Mouse (Mus musculus) gastrocnemius, adult 2 months (tissue): ENCODE data around the gene Slc29a2. TPM values are rescaled to one million over a fixed set of nuclear protein-coding genes. Genes with fewer than 3 reads are reported as not detected.

Experiments used
- DNase-seq: peaks from one replicate; pipeline ENCODE4 v3.0.0; 2022
- H3K27ac ChIP-seq: fragments of 200-600 bp; 2 replicates; pipeline ENCODE4 v1.8.1; 2022; ENCODE audit warnings: mild to moderate bottlenecking
- H3K4me3 ChIP-seq: fragments of 200-600 bp; 2 replicates; pipeline ENCODE4 v1.8.1; 2022; ENCODE audit warnings: mild to moderate bottlenecking, moderate library complexity
- CTCF ChIP-seq: fragments of 200-600 bp; IDR thresholded peaks from 2 replicates; pipeline ENCODE4 v1.8.1; 2022; ENCODE audit warnings: antibody characterized with exemption, mild to moderate bottlenecking, moderate library complexity
- intact Hi-C: fragments of 180-260 bp; cut with DNase I; formaldehyde crosslinking; loops from one replicate; pipeline ENCODE4 v1.15.1; 2025
- total RNA-seq, 2 experiments: library from RNA; stranded (reverse); gene quantifications; 2 replicates each; pipeline ENCODE4 v1.2.3; 2021

Gene Slc29a2
- total RNA-seq, 2 experiments from 2014 or later = 6.0 to 8.6 TPM

DNA sequence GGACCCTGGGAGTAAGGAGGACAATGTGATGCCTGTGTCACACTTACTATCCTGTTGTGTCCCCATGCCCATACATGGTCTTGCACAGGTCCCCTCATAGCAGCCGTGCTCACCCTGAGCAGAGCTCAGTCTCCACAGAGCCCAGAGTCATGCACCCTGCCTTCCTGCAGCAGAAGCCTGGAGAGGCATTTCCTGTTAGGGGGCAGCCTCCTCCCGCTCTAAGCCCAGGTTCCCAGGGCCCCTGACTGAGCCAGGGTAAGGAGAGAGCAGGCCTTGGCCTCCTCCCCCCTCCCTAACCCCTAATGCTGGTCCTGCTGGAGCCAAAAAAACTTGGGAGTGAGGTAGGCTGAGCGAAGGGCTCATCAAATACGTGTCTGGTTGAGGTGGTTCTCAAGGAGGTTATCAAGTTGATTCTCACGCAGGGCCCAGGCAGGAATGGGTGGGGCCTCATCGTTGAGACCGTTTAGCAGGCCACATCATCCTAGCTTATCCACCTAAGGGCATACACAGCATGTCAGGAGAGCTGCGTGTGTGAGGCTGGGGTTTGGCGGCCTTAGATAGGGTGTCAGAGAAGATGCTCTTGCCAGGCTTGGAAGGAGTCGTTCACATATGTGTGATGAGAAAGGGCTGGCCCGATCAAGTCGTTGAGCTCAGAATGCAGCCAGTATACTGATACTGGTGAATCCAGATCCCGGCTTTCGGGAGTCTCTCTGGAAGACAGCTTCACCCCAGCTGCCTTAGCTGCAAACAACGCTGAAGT is 43.6 kb downstream of the Slc29a2 start:
- no peak for TF ChIP-seq CTCF
- intact Hi-C loops = no loop called here
- no peak for DNase-seq
- H3K27ac ChIP-seq = peak overlapping the region; percentile 81
- H3K4me3 ChIP-seq = peak overlapping the region; percentile 76

DNA sequence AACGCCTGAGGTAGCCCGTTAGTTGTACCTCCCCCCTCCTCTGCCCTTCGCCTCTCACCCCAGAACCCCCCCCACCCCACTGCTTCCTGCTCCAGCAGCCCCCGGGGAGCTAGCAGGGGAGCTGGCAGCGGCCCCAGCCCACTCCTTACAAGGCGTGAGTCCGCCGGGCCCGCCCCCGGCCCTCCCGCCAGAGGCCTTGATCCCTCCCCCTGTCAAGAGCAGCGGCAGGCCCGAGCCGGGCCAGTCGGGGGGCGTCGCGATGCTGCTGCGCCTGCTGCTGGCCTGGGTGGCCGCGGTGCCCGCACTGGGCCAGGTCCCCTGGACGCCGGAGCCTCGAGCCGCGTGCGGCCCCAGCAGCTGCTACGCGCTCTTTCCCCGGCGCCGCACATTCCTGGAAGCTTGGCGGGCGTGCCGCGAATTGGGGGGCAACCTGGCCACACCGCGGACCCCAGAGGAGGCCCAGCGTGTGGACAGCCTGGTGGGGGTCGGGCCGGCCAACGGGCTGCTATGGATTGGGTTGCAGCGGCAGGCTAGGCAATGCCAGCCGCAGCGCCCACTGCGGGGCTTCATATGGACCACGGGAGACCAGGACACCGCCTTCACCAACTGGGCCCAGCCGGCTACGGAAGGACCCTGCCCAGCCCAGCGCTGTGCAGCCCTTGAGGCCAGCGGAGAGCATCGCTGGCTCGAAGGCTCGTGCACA is 44.4 kb downstream of the Slc29a2 start, which contains the start of gene Cd248:
Gene Cd248 (plus strand): TSS at position 212 of the 703 bp plus-strand sequence.
- Histone ChIP-seq H3K27ac (peak within 1 kb of the TSS; percentile 81), H3K4me3 (peak within 1 kb of the TSS; percentile 76)
- intact Hi-C loops = no loop called here
- TF ChIP-seq CTCF = no peak
- DNase-seq = peak; percentile 92

DNA sequence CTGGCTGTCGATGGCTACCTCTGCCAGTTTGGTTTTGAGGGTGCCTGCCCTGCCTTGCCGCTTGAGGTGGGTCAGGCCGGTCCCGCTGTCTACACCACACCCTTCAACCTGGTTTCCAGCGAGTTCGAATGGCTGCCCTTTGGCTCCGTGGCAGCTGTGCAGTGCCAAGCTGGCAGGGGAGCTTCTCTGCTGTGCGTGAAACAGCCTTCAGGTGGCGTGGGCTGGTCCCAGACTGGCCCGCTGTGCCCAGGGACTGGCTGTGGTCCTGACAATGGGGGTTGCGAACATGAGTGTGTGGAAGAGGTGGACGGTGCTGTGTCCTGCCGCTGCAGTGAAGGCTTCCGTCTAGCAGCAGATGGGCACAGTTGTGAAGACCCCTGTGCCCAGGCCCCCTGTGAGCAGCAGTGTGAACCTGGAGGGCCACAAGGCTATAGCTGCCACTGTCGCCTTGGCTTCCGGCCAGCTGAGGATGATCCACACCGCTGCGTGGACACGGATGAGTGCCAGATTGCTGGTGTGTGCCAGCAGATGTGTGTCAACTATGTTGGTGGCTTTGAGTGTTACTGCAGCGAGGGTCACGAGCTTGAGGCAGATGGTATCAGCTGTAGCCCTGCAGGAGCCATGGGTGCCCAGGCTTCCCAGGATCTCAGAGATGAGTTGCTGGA is 45.0 kb downstream of the Slc29a2 start:
- peak overlapping the region; percentile 76 for H3K4me3 ChIP-seq
- DNase-seq = no peak
- intact Hi-C loops = no loop called here
- H3K27ac ChIP-seq = peak overlapping the region; percentile 81
- no peak for TF ChIP-seq CTCF

DNA sequence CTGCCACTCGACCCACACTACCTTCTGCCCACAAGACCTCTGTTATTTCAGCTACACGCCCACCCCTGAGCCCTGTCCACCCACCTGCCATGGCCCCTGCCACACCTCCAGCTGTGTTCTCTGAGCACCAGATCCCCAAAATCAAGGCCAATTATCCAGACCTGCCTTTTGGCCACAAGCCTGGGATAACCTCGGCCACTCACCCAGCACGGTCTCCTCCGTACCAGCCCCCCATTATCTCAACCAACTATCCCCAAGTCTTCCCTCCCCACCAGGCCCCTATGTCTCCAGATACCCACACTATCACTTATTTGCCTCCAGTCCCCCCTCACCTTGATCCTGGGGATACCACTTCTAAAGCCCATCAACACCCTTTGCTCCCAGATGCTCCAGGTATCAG is 45.8 kb downstream of the Slc29a2 start:
- H3K27ac ChIP-seq = peak overlapping the region; percentile 81; the same call in 1 of the 2 replicates
- intact Hi-C loops = no loop called here
- TF ChIP-seq CTCF = no peak
- DNase-seq = no peak
- H3K4me3 ChIP-seq = peak overlapping the region; percentile 76

DNA sequence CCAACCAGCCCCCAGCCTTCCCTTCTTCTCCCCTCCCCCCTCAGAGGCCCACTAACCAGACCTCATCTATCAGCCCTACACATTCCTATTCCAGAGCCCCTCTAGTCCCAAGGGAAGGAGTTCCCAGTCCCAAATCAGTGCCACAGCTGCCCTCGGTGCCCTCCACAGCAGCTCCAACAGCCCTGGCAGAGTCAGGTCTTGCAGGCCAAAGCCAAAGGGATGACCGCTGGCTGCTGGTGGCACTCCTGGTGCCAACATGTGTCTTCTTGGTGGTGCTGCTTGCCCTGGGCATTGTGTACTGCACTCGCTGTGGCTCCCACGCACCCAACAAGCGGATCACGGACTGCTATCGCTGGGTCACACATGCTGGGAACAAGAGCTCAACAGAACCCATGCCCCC is 46.3 kb downstream of the Slc29a2 start:
- DNase-seq = no peak
- H3K4me3 ChIP-seq = peak overlapping the region; percentile 76
- peak overlapping the region; percentile 80 for H3K27ac ChIP-seq
- intact Hi-C loops = loop anchor here (5.0 kb wide), 1 partner anchor 53 kb away; no protein-coding TSS in a partner anchor
- no peak for TF ChIP-seq CTCF

DNA sequence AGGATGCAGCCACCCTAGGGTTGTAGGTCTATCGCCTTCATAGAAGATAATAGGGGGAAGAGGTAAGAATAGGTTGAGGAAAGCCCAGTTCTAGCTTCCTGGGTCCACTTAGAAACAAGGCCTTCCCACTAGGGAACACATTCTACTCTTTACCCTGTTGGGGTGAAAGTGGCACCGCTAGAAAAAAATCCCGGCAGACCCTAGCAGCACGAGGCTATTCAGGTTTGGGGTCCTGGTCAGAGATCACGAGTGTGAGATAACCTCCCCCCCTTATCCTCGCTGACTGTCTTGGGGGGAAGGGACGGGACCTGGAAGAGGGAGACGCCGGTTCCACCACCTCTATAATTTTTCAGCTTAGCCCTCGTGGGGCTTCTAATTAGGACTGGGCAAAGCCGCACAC is 47.4 kb downstream of the Slc29a2 start:
- H3K4me3 ChIP-seq = peak overlapping the region; percentile 76
- TF ChIP-seq CTCF = no peak
- no peak for DNase-seq
- intact Hi-C loops = loop anchor here (5.0 kb wide), 1 partner anchor 54 kb away; no protein-coding TSS in a partner anchor
- peak overlapping the region; percentile 80 for H3K27ac ChIP-seq

DNA sequence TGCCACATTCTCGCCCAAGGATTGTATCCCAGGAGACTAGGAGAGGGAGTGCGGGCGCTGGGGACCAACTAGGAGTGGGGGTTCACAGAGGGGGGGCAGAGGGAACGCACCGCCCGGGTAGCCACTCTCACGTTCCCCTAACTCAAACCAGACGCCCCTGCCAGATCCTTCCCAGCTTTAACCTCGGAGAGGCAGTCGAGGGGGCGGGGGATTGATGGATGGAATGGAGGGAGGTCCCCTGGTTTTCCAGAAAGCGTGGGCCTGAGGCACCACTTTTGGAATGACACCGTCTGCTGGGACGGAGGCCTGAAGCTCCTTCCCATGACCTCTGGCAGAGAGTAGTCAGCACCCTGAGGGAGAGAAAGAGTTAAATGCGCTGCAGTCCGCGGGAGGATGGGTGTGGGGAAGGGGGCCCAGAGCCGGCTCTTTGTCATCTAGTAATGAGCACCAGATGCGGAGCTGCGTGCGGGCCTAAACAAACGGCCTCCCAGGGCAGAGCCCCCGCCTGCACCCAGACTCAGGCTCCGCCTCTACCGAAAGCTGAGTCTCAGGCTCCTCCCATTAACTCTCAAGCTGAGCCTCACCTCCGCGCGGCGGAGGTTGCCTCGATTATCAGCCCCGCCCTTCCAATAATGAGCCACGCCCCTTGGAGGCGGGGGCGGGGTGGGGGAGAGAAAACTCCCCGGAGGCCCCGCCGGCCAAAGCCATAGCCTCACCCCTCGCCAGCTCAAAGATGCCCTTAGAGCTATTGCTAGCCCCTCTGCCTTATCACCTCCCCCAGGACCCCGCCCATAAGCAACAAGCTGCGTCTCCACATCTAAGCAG is 48.1 kb downstream of the Slc29a2 start:
- DNase-seq = peak; percentile 84
- Histone ChIP-seq H3K27ac (peak overlapping the region; percentile 80), H3K4me3 (peak overlapping the region; percentile 76)
- no peak for TF ChIP-seq CTCF
- intact Hi-C loops = loop anchor here (5.0 kb wide), 1 partner anchor 54 kb away; no protein-coding TSS in a partner anchor

DNA sequence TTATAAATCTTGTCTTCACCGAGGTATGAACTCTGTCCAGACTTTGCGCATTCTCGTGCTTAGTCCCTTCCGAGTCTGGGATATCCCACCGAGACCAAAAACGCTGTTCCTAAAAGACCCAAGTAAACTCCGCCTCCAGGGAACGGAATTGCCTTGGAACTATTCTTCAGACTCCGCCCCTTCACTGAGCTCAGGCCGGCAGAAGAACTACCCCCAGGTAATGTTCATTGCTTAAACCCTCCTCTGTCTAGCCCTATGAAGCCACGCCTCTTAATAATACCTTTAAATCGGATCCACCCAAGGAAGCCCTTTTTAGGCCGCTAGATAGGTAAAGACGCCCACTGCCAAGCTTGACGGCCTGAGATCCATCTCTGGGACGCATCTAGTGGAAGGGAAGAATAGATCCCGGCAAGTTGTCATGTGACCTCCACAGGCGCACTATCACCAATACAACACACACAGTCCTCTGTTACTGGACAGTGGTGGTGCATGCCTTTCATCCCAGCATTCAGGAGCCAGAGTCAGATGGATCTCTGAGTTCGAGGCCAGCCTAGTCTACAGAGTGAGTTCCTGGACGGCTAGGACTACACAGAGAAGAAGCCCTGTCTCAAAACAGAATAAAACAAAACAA is 48.8 kb downstream of the Slc29a2 start:
- no peak for DNase-seq
- intact Hi-C loops = loop anchor here (1.0 to 5.0 kb wide), 2 partner anchors 16 to 55 kb away; no protein-coding TSS in a partner anchor
- H3K27ac ChIP-seq = peak overlapping the region; percentile 80

DNA sequence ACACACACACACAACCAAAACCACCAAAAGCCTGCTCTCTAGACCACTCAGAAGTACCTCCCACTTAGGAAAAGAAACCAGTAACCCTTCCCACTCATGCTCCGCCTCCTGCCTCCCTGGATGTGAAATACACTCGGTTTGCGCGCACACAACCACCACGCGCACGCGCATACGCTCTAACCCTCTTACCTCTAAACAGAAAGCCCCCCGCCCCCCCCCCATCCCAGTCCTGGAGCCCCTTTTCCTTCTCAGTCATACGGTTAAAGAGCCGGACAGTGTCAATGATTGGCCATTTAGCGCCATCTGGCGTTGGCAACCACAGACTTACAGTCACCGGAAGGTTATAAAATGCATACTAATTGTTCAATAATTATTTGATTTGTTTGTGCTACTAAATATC is 49.4 kb downstream of the Slc29a2 start:
- TF ChIP-seq CTCF = peak; percentile 70
- Histone ChIP-seq H3K27ac (peak overlapping the region; percentile 80; the same call in 1 of the 2 replicates), H3K4me3 (peak overlapping the region; percentile 76)
- peak; percentile 69 for DNase-seq
- intact Hi-C loops = loop anchor here (1.0 to 5.0 kb wide), 2 partner anchors 17 to 56 kb away; no protein-coding TSS in a partner anchor

More for the DNA sequence above, 48.8 kb downstream of the Slc29a2 start:
- no peak for TF ChIP-seq CTCF
- peak overlapping the region; percentile 76 for H3K4me3 ChIP-seq

DNA sequence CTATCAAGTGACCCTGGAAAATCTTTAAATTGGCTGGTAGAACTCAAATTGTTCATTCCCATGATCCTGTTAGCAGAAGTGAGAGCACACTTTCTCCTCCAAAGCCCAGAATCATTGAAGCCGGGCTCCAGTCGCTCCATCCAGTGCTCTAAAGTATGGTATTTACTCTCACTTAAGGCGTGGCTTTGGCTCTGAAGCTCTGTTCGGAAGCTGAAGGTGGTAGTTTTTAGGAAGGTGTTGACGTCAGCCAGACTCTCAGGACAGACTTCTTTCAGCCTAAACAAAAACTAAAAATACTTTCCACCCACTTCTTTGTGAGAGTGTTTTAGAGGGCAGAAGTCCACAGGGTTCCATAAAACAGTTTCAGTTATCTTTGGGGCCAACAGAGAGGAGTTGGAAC is 49.9 kb downstream of the Slc29a2 start:
- TF ChIP-seq CTCF = no peak

DNA sequence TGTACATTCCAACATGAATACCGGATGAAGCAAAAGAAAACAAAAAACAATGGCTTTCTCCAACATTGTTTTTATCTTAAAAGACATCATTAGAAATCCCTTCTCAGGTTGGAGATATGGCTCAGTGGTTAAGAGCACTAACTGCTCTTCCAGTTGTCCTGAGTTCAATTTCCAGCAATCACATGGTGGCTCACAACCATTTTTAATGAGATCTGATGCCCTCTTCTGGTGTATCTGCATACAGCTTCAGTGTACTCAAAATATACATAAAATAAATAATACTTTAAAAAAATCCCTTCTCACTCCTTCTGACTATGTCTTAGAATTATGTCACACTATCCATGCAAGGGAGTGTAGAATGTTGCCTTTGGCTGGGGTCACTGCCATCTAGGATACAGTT is 55.6 kb downstream of the Slc29a2 start:
- intact Hi-C loops = no loop called here
- H3K4me3 ChIP-seq = no peak overlapping the region
- H3K27ac ChIP-seq = no peak overlapping the region
- TF ChIP-seq CTCF = no peak
- no peak for DNase-seq

More for the DNA sequence above, 49.9 kb downstream of the Slc29a2 start:
- no peak overlapping the region for H3K4me3 ChIP-seq
- intact Hi-C loops = loop anchor here (1.0 to 5.0 kb wide), 2 partner anchors 17 to 56 kb away; no protein-coding TSS in a partner anchor
- DNase-seq = no peak
- H3K27ac ChIP-seq = no peak overlapping the region

Other genes starting within 250 kb of the Slc29a2 start
- gene Rbm4, start 230.0 kb upstream of the Slc29a2 start, total RNA-seq = 10 to 100 TPM; 32.1 to 35.5 TPM
- gene Gm21992, start 212.2 kb upstream of the Slc29a2 start, total RNA-seq = 10 to 100 TPM; 11.3 to 14.0 TPM
- 10 to 100 TPM; 10.4 to 13.6 TPM for gene Rbm14, start 212.2 kb upstream of the Slc29a2 start, total RNA-seq
- 10 to 100 TPM; 17.4 to 24.8 TPM for gene Ccs, start 184.5 kb upstream of the Slc29a2 start, total RNA-seq
- not detected for gene Ccdc87, start 184.5 kb upstream of the Slc29a2 start, total RNA-seq
- gene Ctsf, start 168.7 kb upstream of the Slc29a2 start, total RNA-seq = 10 to 100 TPM; 24.8 to 41.9 TPM
- gene Actn3, start 146.0 kb upstream of the Slc29a2 start, total RNA-seq = over 10,000 TPM in 1 of 2 experiments, 1,000 to 10,000 TPM in 1; 5,071 to 10,315 TPM
- gene Zdhhc24, start 145.2 kb upstream of the Slc29a2 start, total RNA-seq = 1 to 10 TPM; 2.0 to 2.6 TPM
- 1 to 10 TPM; 1.5 to 2.1 TPM for gene Bbs1, start 117.2 kb upstream of the Slc29a2 start, total RNA-seq
- gene Dpp3, start 95.6 kb upstream of the Slc29a2 start, total RNA-seq = 10 to 100 TPM; 11.2 to 16.6 TPM
- 1 to 10 TPM; 1.5 to 2.1 TPM for gene Peli3, start 80.7 kb upstream of the Slc29a2 start, total RNA-seq
- gene Mrpl11, start 61.7 kb upstream of the Slc29a2 start, total RNA-seq = 10 to 100 TPM; 59.3 to 64.5 TPM
- under 1 TPM in 1 of 2 experiments, not detected in 1; 0.13 TPM for gene Npas4, start 33.5 kb upstream of the Slc29a2 start, total RNA-seq
- 10 to 100 TPM; 20.0 to 22.4 TPM for gene B4gat1, start 15.0 kb downstream of the Slc29a2 start, total RNA-seq
- under 1 TPM; 0.46 to 0.59 TPM for gene AC124502.3, start 15.0 kb downstream of the Slc29a2 start, total RNA-seq
- 10 to 100 TPM; 14.7 to 15.1 TPM for gene Brms1, start 17.5 kb downstream of the Slc29a2 start, total RNA-seq
- gene Rin1, start 26.6 kb downstream of the Slc29a2 start, total RNA-seq = 1 to 10 TPM in 1 of 2 experiments, under 1 TPM in 1; 0.99 to 1.3 TPM
- 10 to 100 TPM in 1 of 2 experiments, 1 to 10 TPM in 1; 9.5 to 15.1 TPM for gene Cd248, start 44.2 kb downstream of the Slc29a2 start, total RNA-seq
- gene Tmem151a, start 61.7 kb downstream of the Slc29a2 start, total RNA-seq = not detected
- gene Yif1a, start 64.7 kb downstream of the Slc29a2 start, total RNA-seq = 10 to 100 TPM; 41.2 to 53.8 TPM
- under 1 TPM in 1 of 2 experiments, not detected in 1; 0.17 TPM for gene Cnih2, start 74.7 kb downstream of the Slc29a2 start, total RNA-seq
- 100 to 1,000 TPM; 112 to 128 TPM for gene Rab1b, start 83.2 kb downstream of the Slc29a2 start, total RNA-seq
- 10 to 100 TPM; 54.7 to 56.9 TPM for gene Klc2, start 94.7 kb downstream of the Slc29a2 start, total RNA-seq
- 1 to 10 TPM; 5.2 to 8.5 TPM for gene Pacs1, start 249.3 kb downstream of the Slc29a2 start, total RNA-seq